Mouse (Mus musculus) megakaryocyte, adult 5-6 weeks (primary cell): ENCODE measurements around the gene Ppp1r15a. TPM values are rescaled to one million over a fixed set of nuclear protein-coding genes. Genes with fewer than 3 reads are reported as not detected.
A peak's percentile ranks its signal among the peaks of the same experiment; 100 is the strongest.
"Not testable (repeated sequence)": the region's sequence is repeated elsewhere in the genome, so short reads cannot be mapped to it uniquely, and the experiment has no call there.

Experiments
- ATAC-seq: 2 replicates; pipeline ENCODE4 v1.8.0; 2016; ENCODE audit warnings: mild to moderate bottlenecking, inconsistent platforms; ENCODE audit not compliant: poor library complexity, severe bottlenecking
- total RNA-seq, 2 experiments: library from RNA; stranded (forward) in 1 of 2; stranded (reverse) in 1 of 2; fragments of 153-499, 151-499 nt in 1 of 2; fragments of 221-1000, 200-1000 nt in 1 of 2; gene quantifications; 2 replicates each; pipeline versions ENCODE4 v1.2.3 to v1.2.4; 2015 to 2017

Gene Ppp1r15a
- total RNA-seq, 2 experiments from 2014 or later: 39.1 to 50.0 TPM

DNA sequence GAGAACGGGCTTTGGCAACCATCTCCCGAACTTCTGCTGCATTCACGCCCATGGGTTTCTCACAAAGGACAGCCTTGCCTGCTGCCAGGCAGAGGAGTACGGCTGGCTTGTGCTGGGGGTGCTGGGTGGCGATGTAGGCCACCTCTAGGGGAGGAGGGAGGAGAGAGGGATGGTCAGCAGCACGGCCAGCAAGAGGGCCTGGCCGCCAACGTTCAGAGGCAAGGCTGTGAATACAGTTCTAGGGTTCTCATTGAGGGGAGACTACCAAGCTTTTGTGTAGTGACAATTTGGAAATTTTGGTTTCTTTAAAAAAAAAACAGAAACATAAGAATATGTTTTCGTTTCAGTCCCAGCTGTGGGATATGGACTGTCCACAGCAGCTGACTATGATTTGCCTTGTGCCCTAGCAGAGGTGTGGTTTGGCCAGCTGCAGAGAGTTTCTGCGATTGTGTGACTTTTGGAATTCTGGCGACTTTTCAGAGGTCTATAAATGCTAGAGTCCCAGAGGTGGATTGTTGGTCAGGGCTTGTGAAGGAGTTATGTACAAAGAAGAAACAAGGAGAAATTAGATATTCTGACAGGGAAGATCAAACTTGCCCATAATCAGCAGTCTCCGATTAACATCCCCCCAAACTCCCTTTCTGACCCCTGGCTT lies 39.2 kb downstream of the Ppp1r15a start, which contains the start of gene Gm45808:
Gene Gm45808 (minus strand): TSS at position 51 of the 655 bp plus-strand sequence.
- no peak for ATAC-seq

DNA sequence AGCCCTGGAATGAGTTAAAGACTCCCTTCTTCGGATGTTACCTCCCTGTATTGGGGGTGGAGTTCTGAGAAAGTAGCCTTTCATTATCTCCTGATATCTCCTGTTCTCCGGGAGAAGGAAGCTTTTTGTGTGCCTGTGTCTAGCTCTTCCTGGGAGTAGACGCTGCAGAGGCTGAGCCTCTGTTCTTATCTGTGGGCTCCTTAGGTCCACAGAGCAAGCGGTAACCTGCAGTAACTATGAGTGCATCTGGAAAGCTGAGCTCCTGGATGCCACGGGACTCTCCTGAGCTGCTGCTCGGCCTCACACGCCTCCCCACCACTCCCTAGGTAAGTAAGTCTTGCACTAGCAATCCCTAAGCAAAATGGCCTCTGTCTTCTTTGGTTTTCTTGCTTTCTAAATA lies 39.9 kb downstream of the Ppp1r15a start:
- no peak for ATAC-seq

DNA sequence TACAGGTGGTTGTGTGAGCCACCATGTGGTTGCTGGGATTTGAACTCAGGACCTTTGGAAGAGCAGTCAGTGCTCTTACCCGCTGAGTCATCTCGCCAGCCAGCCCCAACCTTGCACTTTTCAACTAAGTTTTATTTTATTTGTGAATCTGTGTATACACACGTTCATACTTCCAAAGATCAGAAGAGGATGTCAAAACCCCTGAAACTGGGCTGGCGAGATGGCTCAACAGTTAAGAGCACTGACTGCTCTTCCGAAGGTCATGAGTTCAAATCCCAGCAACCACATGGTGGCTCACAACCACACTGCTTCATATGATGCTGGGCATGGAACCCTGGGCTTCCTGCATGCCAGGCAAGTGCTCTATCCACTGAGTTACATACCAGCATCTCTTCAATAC lies 41.1 kb downstream of the Ppp1r15a start:
- not testable (repeated sequence) for ATAC-seq

DNA sequence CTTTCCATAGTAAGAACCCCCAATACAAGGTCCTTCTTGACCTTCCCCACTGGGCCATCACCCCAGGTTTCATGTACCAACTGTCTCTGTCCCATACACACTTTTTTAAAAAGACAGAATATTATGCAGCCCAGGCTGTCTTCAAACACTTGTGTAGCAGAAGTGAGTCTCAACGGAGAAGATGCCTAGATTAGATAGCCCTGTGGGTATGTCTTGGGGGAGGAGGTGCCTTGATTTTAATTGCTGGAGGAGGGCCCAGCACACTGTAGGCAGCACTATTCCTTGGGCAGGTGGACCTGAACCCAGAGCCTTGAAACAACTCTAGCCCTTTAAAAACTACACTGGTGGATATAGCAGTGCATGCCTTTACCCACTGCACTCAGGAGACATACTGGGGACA lies 43.9 kb downstream of the Ppp1r15a start:
- ATAC-seq: no peak

DNA sequence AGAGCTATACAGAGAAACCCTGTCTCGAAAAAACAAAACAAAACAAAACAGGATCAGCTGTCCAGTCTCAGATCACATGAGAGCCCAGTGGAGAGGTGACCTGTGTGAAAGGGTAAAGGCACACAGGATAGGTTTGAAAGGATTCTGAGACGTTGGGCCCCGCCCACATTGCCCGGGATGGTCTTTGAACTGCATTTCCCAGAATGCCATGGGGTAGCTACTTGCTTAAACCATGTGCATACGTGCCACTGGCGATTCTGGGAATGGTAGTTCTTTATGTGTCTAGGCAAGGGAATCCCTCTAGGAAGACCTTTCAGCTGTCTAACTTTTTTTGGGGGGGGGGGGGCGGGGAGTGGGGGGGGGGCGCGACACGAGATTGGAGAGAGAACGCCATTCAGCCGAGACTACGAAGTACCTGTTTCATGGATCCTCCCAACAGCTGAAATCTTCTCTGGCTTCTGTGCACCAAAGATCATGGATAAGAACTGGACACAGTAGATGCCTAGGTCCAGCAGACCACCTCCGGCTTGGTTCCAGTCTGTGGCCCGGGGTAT lies 44.6 kb downstream of the Ppp1r15a start, which contains the start of gene Tulp2:
Gene Tulp2 (plus strand): TSS at position 504 of the 554 bp plus-strand sequence.
- ATAC-seq: peak; percentile 87

DNA sequence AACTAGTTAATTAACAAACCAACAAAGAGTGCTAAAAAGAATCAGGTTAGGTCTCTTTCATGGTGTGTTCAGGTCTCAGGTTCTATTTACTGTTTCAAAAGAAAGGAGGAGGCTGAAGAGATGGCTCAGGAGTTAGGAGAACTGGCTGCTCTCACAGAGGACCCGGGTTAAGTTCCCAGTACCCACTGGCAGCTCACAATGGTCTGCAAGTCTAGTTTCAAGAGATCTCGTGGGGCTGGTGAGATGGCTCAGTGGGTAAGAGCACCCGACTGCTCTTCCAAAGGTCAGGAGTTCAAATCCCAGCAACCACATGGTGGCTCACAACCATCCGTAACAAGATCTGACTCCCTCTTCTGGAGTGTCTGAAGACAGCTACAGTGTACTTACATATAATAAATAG lies 45.8 kb downstream of the Ppp1r15a start:
- ATAC-seq: not testable (repeated sequence)

DNA sequence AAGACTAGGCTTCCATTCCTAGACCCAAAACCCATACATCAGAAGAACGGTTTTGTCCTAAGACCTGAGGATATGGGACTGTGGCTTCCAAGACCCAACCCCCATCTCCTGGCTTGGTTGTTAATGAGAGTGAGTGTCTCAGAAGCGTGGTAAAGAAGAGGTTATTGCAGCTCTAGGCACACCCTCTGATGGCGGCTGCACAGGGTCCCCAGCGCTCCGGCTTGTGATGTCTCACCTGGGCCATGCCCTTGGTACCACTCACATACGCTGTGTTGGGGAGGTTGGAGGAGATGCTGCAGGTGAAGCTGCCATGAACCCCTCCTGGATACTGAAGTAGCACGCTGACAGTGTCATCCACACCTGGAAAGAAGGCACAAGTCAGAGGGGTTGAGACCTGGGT lies 47.3 kb downstream of the Ppp1r15a start:
- ATAC-seq: no peak

DNA sequence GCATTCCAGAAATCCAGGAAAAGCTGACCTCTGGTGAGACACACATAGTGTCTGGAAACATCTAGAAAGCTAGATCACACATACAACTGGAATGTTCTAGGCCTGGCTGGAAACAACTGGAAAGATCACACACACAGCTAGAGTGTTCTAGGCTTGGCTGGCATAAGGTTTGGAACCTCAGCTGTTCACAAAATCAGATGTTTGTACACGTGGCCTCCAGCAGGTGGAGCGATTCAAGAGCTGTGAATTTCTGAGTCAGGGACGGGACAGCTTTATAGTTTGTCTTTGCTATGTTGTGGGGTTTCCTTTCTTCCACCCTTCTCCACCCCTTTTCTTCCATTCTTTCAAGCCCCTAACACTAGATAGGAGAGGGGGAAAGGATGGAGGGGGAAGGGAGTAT lies 49.1 kb downstream of the Ppp1r15a start:
- peak; percentile 73 for ATAC-seq

DNA sequence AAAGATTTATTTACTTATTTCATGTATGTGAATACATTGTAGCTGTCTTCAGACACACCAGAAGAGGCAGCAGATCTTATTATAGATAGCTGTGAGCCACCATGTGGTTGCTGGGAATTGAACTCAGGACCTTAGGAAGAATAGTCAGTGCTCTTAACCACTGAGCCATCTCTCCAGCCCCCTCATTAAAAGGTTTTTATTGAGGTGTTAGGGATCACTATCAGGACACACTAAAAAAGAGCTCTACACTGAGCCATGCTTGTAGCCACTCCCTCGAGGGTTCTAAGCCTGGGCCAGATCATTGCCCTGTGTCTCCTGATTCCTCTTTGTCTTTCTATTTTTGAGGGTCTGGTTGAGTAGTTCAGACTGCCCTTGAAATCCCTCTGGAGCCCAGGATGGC lies 49.6 kb downstream of the Ppp1r15a start:
- ATAC-seq: no peak

DNA sequence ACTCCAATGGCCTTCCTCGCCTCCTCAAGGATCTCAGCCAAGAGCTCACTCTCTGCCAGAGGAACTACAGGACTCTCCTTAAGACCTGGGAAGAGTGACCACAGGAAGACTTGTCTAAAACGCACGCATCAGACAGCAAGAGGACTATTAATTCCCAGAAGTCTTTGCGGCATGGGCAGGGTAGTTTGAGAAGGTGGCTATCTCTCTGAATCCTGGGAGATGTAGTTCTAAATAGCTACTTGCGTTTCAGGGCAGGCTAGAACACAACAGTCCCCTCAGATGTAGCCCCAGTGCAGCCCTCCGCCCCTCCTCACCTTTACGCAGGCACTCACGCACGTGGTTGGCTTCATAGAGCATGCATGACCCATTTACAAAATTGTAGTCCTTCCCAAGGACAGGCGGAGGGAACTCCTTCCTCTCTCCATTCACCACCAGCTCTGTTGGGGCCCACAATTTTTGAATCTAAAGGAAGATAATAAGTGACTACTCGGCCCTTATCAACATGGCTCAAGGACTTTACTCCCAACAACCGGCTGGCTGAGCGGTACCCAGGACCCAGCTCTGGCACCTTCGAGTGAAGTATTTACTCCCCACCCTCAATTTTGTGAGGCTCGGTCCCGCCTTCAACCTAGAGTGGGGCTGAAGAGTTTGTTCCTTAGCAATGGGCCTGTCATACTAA lies 50.6 kb downstream of the Ppp1r15a start:
- no peak for ATAC-seq

Other genes starting within 250 kb of the Ppp1r15a start
Only the 30 nearest of the 34 such genes appear.
- gene Hrc, start 191.0 kb downstream of the Ppp1r15a start, total RNA-seq (2015): not detected in 2 replicates
- gene Hrc, start 191.0 kb downstream of the Ppp1r15a start, total RNA-seq (2017): 0.07 TPM in 1 of 2 replicates, not detected in the other
- gene Ppfia3, start 159.2 kb downstream of the Ppp1r15a start, total RNA-seq (2015): 0.50 TPM in 1 of 2 replicates, not detected in the other
- not detected in 2 replicates for gene Ppfia3, start 159.2 kb downstream of the Ppp1r15a start, total RNA-seq (2017)
- gene Lin7b, start 155.7 kb downstream of the Ppp1r15a start, total RNA-seq (2015): 0.71 TPM in 1 of 2 replicates, not detected in the other
- not detected in 2 replicates for gene Lin7b, start 155.7 kb downstream of the Ppp1r15a start, total RNA-seq (2017)
- 69.6 and 94.3 TPM in 2 replicates for gene Snrnp70, start 130.5 kb downstream of the Ppp1r15a start, total RNA-seq (2015)
- gene Snrnp70, start 130.5 kb downstream of the Ppp1r15a start, total RNA-seq (2017): 261 and 320 TPM in 2 replicates
- not detected in 2 replicates for gene Kcna7, start 120.6 kb downstream of the Ppp1r15a start, total RNA-seq (2015)
- gene Kcna7, start 120.6 kb downstream of the Ppp1r15a start, total RNA-seq (2017): not detected in 2 replicates
- gene Ntf5, start 112.6 kb downstream of the Ppp1r15a start, total RNA-seq (2015): not detected in 2 replicates
- gene Ntf5, start 112.6 kb downstream of the Ppp1r15a start, total RNA-seq (2017): not detected in 2 replicates
- gene Lhb, start 105.4 kb downstream of the Ppp1r15a start, total RNA-seq (2015): not detected in 2 replicates
- not detected in 2 replicates for gene Lhb, start 105.4 kb downstream of the Ppp1r15a start, total RNA-seq (2017)
- 9.8 and 10.6 TPM in 2 replicates for gene Gys1, start 91.4 kb downstream of the Ppp1r15a start, total RNA-seq (2015)
- 7.2 and 8.8 TPM in 2 replicates for gene Gys1, start 91.4 kb downstream of the Ppp1r15a start, total RNA-seq (2017)
- 48.6 and 51.6 TPM in 2 replicates for gene Ruvbl2, start 88.2 kb downstream of the Ppp1r15a start, total RNA-seq (2015)
- 52.9 and 60.2 TPM in 2 replicates for gene Ruvbl2, start 88.2 kb downstream of the Ppp1r15a start, total RNA-seq (2017)
- 2,869 and 3,213 TPM in 2 replicates for gene Ftl1, start 66.4 kb downstream of the Ppp1r15a start, total RNA-seq (2015)
- 1,589 and 1,786 TPM in 2 replicates for gene Ftl1, start 66.4 kb downstream of the Ppp1r15a start, total RNA-seq (2017)
- 24.6 and 25.0 TPM in 2 replicates for gene Bax, start 59.4 kb downstream of the Ppp1r15a start, total RNA-seq (2015)
- gene Bax, start 59.4 kb downstream of the Ppp1r15a start, total RNA-seq (2017): 31.8 and 37.4 TPM in 2 replicates
- not detected in 2 replicates for gene Tulp2, start 44.4 kb downstream of the Ppp1r15a start, total RNA-seq (2015)
- gene Tulp2, start 44.4 kb downstream of the Ppp1r15a start, total RNA-seq (2017): not detected in 2 replicates
- not detected in 2 replicates for gene Gm45808, start 39.5 kb downstream of the Ppp1r15a start, total RNA-seq (2015)
- gene Gm45808, start 39.5 kb downstream of the Ppp1r15a start, total RNA-seq (2017): 0.61 TPM in 1 of 2 replicates, not detected in the other
- gene Dhdh, start 37.5 kb downstream of the Ppp1r15a start, total RNA-seq (2015): 15.5 and 18.3 TPM in 2 replicates
- 14.2 and 16.0 TPM in 2 replicates for gene Dhdh, start 37.5 kb downstream of the Ppp1r15a start, total RNA-seq (2017)
- gene Nucb1, start 15.9 kb downstream of the Ppp1r15a start, total RNA-seq (2015): 54.9 and 59.1 TPM in 2 replicates
- gene Nucb1, start 15.9 kb downstream of the Ppp1r15a start, total RNA-seq (2017): 178 and 199 TPM in 2 replicates
- not detected in 2 replicates for gene Plekha4, start 62 bp upstream of the Ppp1r15a start, total RNA-seq (2015)
- 0.24 TPM in 1 of 2 replicates, not detected in the other for gene Plekha4, start 62 bp upstream of the Ppp1r15a start, total RNA-seq (2017)
- 0.25 TPM in 1 of 2 replicates, not detected in the other for gene Hsd17b14, start 28.6 kb upstream of the Ppp1r15a start, total RNA-seq (2015)
- not detected in 2 replicates for gene Hsd17b14, start 28.6 kb upstream of the Ppp1r15a start, total RNA-seq (2017)
- gene Bcat2, start 43.9 kb upstream of the Ppp1r15a start, total RNA-seq (2015): 24.6 and 26.6 TPM in 2 replicates
- gene Bcat2, start 43.9 kb upstream of the Ppp1r15a start, total RNA-seq (2017): 16.7 and 24.1 TPM in 2 replicates
- gene Fgf21, start 89.2 kb upstream of the Ppp1r15a start, total RNA-seq (2015): not detected in 2 replicates
- gene Fgf21, start 89.2 kb upstream of the Ppp1r15a start, total RNA-seq (2017): not detected in 2 replicates
- gene Fut1, start 91.0 kb upstream of the Ppp1r15a start, total RNA-seq (2015): not detected in 2 replicates
- gene Fut1, start 91.0 kb upstream of the Ppp1r15a start, total RNA-seq (2017): not detected in 2 replicates
- gene Izumo1, start 95.5 kb upstream of the Ppp1r15a start, total RNA-seq (2015): not detected in 2 replicates
- 0.22 TPM in 1 of 2 replicates, not detected in the other for gene Izumo1, start 95.5 kb upstream of the Ppp1r15a start, total RNA-seq (2017)
- 0.20 TPM in 1 of 2 replicates, not detected in the other for gene Rasip1, start 101.2 kb upstream of the Ppp1r15a start, total RNA-seq (2015)
- 0.29 TPM in 1 of 2 replicates, not detected in the other for gene Rasip1, start 101.2 kb upstream of the Ppp1r15a start, total RNA-seq (2017)
- not detected in 2 replicates for gene Mamstr, start 113.7 kb upstream of the Ppp1r15a start, total RNA-seq (2015)
- gene Mamstr, start 113.7 kb upstream of the Ppp1r15a start, total RNA-seq (2017): 0.53 TPM in 1 of 2 replicates, not detected in the other
- not detected in 2 replicates for gene Fut2, start 140.1 kb upstream of the Ppp1r15a start, total RNA-seq (2015)
- gene Fut2, start 140.1 kb upstream of the Ppp1r15a start, total RNA-seq (2017): not detected in 2 replicates
- not detected in 2 replicates for gene Ntn5, start 157.8 kb upstream of the Ppp1r15a start, total RNA-seq (2015)
- gene Ntn5, start 157.8 kb upstream of the Ppp1r15a start, total RNA-seq (2017): not detected in 2 replicates
- not detected in 2 replicates for gene Sec1, start 168.1 kb upstream of the Ppp1r15a start, total RNA-seq (2015)
- not detected in 2 replicates for gene Sec1, start 168.1 kb upstream of the Ppp1r15a start, total RNA-seq (2017)
- not detected in 2 replicates for gene Car11, start 173.6 kb upstream of the Ppp1r15a start, total RNA-seq (2015)
- not detected in 2 replicates for gene Car11, start 173.6 kb upstream of the Ppp1r15a start, total RNA-seq (2017)
- gene Dbp, start 178.8 kb upstream of the Ppp1r15a start, total RNA-seq (2015): 3.3 and 4.1 TPM in 2 replicates
- gene Dbp, start 178.8 kb upstream of the Ppp1r15a start, total RNA-seq (2017): 3.9 and 5.9 TPM in 2 replicates
- 1,249 and 1,272 TPM in 2 replicates for gene Rpl18, start 189.2 kb upstream of the Ppp1r15a start, total RNA-seq (2015)
- 1,058 and 1,261 TPM in 2 replicates for gene Rpl18, start 189.2 kb upstream of the Ppp1r15a start, total RNA-seq (2017)
- 14.6 and 21.2 TPM in 2 replicates for gene Sphk2, start 191.7 kb upstream of the Ppp1r15a start, total RNA-seq (2015)
- 13.7 and 15.7 TPM in 2 replicates for gene Sphk2, start 191.7 kb upstream of the Ppp1r15a start, total RNA-seq (2017)